Mouse (Mus musculus) layer of hippocampus, postnatal 25 days (tissue): ENCODE data around the gene Aldh1l1. TPM values are rescaled to one million over a fixed set of nuclear protein-coding genes. Genes with fewer than 3 reads are reported as not detected.

ENCODE experiments used
- DNase-seq, 2 experiments: peaks; one replicate each; pipeline ENCODE4 v3.0.0; 2022; ENCODE audit warnings: mixed read lengths in 2 of 2, low spot score in 1 of 2; ENCODE audit errors: extremely low spot score in 1 of 2
- total RNA-seq, 2 experiments: library from RNA; stranded (reverse); gene quantifications; 2 replicates each; pipeline ENCODE4 v1.2.3; 2021

Aldh1l1 gene
- total RNA-seq, 2 experiments from 2014 or later: 45.0 to 48.4 TPM

DNA sequence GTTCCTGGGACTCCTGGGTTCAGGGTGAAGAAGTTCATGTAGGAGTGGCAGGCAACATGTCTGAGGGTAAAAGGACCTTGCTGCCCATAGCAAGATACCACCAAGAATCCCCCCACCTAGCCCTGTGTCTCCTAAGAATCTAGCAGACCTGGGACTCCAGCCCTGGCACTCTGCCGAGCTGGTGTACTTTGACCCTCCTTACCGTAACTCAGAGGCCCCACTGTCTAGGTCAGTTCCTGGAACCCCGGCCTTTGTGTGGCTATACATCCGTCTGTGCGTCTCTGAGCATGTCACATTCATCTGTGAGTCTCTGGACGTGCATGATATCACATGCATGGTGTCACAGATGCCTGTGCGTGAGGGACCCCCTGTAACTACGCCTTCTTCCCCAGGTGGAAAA lies 84.2 kb downstream of the Aldh1l1 start:
- no peak for DNase-seq

DNA sequence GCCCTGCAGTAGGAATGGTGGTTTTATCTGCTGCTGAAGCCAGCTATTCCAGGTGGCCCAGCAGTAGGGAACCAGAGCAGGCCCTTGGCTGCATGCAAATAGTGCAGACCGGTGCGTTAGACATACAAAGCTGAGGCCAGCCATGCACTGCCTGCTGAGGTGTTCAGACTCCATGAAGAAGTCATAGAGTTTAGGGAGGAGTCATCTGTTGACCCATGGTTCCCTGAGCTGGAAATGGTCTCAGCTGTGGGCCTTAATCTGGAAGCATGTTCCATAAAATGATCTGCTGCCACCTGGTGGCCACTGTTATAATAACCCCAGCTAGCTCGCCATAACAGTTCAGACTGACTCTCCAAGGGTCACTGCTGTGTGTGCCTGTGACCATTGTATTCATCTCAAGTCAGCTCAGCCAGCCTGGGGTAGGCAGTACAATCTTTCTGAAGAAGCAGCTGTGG lies 89.1 kb downstream of the Aldh1l1 start:
- DNase-seq: peak; percentile 75 to 94

DNA sequence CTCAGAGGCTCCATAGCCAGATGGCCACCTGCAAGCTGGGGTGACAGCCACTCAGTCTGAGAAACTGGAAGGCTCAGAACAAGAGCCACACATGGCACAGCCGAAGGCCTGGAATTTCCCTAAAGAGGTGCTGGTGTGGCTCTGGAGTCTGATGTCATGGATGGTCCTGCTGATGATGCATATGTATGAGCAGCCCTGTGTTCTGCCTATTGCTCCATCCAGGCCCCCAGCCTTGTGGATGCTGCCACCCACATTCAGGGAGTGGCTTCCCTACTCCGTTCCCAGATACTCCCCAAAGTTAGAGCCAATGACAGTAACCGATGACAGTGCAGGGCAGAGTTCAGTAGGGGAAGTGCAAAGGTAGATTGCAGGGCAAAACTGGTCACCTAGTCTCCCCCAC lies 91.9 kb downstream of the Aldh1l1 start:
- DNase-seq: no peak

DNA sequence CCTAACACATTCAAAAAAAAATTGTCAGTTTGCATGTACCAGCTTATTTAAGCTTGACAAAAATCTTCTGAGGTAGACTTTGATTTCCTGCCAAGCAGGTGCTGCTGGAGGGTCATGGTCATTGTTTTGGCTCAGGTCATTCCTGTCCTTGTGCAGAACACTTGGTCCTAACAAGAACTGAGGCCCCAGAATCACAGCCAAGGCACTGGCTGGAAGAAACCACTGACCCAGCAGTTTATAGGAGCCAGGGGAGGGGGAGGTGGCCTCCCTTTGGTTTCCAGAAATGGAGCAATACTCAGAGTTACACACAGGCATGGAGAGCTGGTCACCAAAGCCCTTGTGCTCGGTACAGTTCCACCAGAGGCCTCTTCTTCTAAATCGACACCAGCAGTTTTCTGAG lies 96.1 kb downstream of the Aldh1l1 start:
- no peak for DNase-seq

DNA sequence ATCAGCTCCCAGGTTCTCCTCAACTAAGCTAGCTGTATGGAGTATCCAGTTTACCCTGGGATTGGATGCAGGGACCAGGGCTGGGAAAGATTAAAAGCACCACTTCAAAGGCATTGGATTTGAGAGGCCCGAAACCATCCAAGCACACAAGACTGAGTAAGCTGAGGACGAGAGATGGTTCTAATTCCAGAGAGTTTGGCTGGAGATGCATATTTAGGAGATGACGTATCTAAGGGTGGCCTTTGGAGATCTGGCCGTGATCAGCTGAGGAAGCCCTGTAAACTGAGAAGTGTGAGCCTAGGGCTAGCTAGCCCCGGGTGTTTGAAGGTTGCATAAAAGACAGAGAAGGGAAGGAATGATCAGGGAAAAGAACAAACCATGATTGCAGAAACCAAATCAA lies 101.9 kb downstream of the Aldh1l1 start:
- no peak for DNase-seq

DNA sequence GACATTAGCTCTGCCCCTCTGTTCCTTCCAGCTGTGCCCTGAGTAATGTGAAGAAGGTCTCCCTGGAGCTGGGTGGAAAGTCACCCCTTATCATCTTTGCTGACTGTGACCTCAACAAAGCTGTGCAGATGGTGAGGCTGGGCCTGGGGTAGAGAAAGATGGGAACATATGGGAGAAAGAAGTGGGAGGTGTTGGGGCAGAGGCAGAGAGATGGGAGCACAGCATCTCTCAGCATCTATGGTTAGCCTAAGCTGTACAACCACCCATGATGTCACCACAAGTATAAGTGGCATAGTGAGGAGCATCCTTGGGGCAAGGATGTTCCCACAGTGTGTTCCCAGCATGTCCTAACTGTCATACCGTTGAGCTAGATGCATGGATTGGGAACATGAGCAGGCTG lies 104.5 kb downstream of the Aldh1l1 start:
- no peak for DNase-seq

DNA sequence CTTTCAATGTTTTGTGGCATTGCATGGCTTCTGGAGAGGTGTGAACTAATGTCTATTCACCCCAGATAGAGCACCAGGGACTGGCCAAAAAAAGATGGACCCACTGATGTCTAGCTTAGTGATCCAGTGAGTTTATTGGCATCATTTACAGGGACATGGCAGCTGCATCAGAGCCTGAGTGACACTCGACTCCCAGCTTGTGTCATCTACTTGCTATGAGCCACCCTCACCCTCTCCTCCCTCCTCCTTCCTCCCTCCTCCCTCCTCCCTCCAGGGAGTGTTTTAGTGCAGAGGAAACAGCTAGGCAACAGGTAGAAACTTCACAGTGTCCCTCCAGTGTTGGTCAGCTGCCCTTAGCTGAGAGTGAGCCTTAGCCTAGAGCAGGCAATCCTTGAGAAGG lies 108.7 kb downstream of the Aldh1l1 start:
- no peak for DNase-seq

DNA sequence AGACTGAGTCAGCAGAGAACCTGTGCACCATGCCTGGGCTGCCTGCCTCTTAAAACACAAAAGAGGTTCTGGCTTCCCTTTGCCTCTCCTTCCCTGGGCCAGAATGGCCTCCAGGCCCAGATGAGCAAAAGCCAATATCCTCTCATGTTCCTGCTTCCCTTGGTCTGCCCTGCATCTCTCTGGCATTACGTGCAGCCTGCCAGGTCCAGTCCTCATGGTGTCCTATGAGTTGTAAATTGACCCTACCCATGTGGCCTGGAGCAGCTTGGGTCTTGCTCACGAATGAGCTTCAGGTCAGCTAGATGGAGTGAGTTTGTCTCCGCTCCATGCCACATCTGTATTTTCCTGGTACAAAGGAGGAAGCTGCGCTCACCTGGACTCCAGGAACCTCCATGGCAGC lies 110.8 kb downstream of the Aldh1l1 start:
- DNase-seq: no peak

DNA sequence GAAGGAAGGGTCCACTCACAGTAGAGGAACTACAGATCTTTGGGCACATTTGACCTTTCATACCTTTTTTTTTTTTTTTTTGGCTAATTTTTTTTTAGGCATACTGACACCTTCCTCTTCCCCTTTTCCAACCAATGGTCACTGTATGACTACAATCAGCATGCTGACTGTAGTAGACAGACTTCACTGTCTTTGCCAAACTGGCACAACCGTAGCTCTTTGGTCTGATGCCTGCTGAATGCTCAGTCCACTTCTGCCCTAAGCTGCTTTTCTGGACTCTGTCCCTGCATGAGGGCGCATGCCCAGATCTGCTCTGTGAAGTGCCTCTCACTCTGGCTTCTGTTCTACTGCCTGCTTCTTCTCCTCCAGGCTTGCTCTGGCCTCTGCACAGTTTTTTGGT lies 111.4 kb downstream of the Aldh1l1 start:
- DNase-seq: no peak

DNA sequence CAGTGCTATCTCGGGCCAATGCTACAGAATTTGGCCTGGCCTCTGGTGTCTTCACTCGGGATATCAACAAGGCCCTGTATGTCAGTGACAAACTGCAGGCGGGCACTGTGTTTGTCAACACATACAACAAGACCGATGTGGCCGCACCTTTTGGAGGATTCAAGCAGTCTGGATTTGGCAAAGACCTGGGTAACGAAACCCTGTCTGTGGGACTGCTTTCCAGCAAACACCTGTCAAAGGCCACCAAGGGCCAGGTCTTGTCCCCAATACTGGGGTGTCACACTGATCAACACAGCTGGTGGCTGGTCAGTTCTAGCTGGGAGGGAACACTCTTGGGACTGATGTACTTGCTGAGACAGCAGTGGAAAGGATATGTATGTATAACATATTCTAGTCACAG lies 112.0 kb downstream of the Aldh1l1 start:
- DNase-seq: no peak

DNA sequence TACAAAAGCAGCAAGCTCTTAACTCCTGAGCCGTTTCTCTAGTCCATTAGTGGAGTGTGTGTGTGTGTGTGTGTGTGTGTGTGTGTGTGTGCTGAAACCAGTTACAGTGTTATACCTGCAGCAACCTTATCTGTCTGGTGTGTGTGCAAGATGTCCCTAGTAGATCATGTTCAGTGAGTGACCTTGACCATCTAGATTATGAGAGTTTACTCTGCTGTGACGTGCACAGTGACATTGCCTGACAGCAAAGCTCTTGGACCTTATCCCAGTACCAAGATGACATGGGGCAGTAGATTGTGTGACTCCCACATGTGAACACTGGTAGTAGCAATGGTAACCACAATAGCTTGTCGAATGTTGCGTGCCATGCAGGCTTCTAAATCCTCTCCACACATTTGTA lies 114.1 kb downstream of the Aldh1l1 start:
- no peak for DNase-seq

DNA sequence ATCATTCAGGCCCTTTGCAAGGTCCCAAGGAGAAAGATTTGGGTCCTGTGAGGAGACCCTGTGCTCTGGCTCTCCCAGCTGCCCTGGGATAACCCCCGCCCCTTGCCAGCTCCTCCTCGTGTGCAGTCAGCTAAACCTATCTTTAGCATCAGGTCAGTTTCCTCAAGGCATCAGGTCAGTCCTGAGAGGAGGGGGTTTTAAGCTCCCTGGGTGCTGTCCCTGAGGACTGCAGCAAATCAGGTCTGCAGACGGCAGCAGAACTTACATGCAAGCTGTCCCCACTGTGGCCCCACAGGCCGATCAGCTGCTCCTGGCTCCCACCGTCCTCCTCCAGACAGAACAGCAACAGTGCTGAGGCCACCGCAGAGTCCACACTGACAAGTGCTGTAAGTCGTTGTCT lies 115.5 kb downstream of the Aldh1l1 start:
- no peak for DNase-seq

DNA sequence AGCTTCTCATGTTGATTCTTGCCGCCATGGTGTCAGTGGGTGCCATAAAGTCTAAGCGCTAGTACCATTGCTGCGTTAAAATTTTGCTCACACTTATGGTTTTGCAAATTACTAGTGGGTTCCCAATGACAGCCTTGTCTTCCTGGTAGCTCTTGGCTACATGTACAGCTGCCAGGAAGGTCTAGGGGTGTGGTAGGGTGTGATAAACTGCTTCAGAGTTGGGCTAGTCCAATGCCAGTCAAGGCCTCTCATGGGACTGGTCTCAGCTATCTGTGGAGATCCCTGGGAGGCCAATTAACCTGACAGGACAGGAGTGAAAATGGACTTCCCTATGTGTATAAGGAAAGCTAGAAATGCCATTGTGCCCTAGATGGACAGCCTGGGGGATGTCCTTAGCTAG lies 116.1 kb downstream of the Aldh1l1 start:
- no peak for DNase-seq

DNA sequence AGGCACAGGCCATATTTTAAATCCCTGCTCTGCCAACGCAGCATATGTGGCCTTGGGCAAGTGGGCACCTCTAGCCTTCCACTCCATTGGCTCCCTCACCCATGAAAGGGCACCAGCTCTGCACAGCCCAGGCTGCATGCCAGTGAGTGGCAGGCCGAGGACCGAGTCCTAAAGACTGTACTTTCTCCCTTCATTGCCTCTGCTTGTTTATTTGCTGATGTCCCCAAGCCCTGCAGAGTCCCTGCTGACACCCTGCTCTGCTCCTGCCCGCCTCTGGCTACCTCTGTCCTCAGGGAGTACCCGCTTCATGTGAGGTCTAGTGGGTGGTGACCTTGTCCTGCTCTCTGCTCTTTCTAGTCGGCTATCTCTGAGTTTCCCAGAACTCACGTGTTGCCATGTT lies 116.9 kb downstream of the Aldh1l1 start:
- DNase-seq: no peak

DNA sequence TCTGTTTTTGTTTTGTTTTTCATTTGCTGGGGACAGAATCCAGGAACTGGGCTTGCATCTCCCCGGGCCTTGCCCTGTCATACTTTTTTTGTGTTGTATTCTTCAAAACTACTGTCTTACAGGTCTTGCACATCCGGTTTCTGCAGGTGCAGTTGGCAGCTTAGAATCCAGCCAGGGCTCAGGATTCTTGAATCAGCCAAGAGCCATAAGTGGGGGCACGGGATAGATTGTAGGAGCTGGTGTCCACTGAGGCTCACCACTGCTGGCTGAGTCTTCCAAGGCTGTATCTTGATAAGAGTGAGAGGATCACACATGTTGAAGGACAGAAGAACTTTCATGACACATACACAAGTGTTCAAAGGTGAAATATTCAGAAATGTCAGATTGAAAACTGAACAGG lies 117.9 kb downstream of the Aldh1l1 start:
- DNase-seq: no peak

DNA sequence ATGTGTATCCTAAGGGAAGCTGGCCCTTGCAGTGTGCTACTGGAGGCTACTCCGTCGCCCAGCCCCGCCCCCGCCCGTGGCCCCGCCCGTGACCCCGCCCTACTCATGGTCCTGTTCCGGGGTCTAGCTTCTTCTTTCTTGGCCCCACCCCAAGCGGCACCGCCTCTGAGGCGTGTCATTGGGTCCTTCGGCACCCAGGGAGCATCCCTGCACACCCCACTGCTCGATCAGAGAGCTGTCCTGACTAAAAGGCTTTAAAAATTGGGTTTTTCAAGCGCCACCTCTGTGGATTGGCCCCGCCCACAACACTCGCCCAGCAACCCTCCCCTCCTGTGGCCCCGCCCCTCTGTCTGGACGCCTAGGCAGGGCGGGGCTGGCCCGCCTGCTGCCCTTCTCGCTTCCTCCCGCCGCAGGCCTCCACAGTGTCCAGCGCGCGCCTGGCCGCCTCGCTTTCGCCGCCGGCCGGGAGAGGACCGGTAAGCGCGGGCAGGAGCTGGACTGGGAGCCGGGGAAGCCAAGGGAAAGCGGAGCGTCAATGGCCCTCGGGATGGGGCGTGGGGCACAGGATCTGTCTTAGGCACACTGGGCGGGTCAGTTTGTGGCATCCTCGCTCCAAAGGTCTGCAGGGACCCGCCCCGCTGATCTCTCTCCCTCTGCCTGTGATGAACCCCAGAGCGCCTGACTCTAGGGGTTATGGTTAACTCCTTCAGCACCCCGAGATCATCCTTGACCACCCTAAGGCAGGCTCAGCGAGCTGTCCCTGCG lies 118.5 kb downstream of the Aldh1l1 start, which contains the start of gene Slc41a3:
Slc41a3 (plus strand) TSS at position 193 of the 765 bp plus-strand sequence.
- peak; percentile 65 to 73 for DNase-seq

DNA sequence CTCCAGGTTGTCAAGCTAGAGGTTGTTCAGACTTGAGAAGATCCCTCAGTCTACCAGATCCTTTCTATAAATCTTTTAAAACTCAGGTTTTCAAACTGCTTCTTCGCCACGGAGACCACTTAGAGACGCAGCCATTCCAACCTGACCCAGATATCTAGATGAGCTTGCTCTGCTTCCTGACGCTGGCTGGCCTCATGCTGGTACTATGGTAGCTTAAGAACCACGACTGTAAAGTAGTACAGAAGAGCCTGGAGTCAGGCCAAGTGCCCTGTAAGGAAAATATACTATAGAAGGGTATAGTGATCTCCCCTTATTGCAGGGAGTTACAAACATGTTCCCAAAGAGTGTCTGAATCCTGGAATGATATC lies 119.1 kb downstream of the Aldh1l1 start:
- DNase-seq: no peak

DNA sequence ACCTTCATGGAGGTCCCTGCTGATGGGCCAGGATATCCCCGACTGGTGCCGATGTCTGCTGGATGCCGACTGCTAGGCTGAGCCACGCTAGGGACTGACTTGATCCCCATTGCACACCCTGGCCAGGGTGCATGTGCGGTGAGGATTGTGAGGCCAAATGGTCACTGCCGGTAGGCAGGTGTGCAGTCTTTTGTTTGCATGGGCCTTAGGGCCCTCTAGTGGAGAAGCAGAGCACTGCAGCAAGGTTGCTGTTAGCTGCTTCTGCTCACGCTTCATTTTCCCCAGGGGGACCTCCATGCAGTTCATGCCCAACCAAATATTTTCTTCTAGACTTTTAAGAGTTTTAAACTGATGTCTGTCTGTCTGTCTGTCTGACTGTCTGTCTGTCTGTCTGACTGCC lies 120.3 kb downstream of the Aldh1l1 start:
- peak; percentile 50 to 67 for DNase-seq

DNA sequence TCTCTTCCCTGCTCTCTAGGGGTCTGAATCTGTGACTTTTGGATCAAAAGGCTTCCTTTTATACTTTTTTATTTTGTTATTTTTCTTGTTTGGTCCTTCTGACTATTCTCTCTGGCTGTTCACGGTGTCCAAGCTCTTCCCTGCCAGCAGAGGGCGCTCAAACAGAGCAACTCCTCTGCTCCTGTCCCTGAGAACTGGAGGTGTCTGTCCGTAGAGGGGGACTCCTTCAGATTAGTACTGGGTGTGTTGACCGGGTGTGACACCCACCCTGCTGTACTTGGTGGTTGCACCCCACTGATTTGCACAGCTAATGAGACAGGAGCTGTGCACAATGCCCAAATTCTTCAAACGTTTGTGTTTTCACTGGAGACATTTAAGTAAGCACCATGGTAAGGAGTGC lies 121.0 kb downstream of the Aldh1l1 start:
- peak; percentile 42 to 74 for DNase-seq

DNA sequence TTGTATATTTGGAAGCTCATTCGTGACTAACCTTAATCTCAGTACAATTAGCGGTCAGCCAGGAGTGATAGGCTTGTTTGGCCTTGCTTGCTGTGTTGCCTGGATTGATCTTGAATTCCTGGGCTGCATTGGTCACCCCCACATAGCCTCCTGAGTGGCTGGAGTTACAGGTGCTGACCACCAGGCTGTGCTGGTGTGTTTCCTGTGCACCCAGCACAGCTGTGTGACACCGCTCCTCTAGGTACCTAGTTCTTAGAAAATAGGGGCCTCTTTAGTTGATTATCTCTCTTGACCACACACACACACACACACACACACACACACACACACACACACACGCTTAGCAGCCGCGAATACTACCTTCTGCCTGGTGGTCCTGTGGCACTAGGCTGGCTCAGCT lies 122.0 kb downstream of the Aldh1l1 start:
- DNase-seq: no peak

DNA sequence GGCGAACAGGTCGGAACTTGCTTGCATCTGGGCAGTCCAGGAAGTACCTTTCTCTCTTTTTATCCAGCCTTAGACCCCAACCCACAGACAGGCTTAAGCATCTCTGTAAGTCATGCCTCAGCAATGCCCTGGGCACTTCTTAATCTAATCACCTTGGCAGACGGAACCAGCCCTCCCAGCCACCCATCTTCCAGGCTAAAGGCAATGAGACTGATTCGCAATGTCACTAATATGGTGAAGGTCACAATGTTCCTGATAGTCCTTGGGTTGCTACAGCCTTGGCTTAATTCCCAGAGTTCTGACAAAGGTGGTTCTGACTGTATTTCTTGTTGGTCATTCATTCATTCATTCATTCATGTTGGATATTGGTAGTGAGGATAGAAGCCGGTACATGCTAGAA lies 124.0 kb downstream of the Aldh1l1 start:
- no peak for DNase-seq

DNA sequence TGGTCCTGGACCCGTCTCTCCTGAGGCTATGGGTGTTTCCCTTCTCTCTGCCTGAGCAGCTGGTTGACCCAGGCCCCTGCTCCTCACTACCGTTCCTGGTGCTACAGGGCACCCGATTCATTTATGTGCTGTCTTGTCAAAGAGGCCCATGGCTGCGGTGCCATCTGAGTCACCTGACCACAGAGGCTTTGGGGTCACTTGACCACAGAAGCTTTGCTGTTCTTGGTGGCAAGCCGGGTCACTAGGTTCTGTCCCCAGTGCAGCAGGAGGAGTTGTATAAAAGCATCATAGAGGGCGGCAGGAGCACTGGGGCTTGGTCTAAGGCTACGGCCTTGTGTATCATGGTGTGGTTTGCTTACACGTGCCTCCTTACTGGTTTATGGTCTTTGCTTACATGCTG lies 127.0 kb downstream of the Aldh1l1 start:
- no peak for DNase-seq

DNA sequence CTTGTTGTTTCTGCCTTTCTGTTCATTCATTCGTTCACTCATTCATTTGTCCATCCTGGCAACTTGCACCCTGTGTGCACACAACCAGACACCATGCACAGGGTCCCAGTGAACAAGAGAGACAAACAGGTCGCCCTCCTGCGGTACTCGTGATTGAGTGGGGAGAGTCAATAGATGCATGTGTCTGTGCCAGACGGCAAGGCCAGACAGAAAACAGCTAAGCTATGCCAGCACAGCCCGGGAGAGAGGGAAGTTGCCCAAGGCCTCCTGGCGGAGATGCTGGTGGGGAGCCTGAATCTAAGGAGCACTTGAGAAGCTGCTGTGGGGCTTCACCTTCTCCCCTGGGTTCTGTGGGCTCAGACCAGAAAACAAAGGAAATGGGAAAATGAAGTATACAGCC lies 129.1 kb downstream of the Aldh1l1 start:
- DNase-seq: no peak
